Mouse (Mus musculus) v-Abl transformed pro-B cells (cell line): ENCODE results near the gene Ripor2.

Experiments used
- in situ Hi-C, 2 experiments: fragments of 400-800 bp; cut with MboI; formaldehyde crosslinking; loops; one replicate each; pipeline ENCODE4 v1.15.1; 2025; ENCODE audit not compliant: unreplicated experiment in 2 of 2

The Ripor2 gene

DNA sequence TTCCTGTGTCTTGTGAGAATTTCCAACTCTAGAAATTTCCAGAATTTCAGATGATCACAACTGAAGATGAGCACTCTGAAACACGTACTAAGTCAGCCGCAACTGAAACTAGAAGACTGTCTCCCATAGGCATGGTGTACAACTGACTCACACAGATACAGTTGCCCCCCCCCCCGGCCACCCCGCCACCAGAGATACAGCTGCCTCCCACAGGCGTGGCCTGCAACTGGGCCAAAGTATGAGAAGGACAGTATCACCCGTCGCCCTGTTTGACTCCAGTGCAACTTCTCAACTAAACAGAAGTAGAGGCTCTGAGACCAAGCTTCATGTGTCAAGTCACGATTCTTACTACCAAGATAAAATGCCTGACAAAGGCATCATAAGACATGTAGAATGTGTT lies 1.2 kb upstream of the Ripor2 start:
- in situ Hi-C loops: no loop called here

DNA sequence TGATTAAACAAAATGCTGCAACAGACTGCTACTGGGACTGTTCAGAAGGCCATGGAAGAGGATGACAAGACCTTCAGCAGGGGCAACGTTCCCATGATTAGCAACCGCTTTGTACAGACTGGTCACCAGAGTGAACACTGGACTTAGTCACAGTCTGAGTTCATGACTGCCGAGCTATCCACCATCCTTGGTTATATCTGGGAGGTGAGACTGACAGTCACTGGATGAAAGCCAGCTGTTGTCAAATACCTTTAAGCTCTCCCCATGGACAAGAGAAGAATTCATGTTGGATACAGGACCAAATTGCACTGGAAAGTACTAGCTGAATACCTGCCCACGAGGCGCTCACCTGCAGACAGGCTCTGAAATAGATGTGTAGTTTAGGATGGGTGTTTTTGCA lies 2.4 kb downstream of the Ripor2 start:
- in situ Hi-C loops: no loop called here

- in situ Hi-C loops: no loop called here
These were observed 2.9 kb downstream of the Ripor2 start for GRCm38 (mm10) chr13:24584841-24585240.

DNA sequence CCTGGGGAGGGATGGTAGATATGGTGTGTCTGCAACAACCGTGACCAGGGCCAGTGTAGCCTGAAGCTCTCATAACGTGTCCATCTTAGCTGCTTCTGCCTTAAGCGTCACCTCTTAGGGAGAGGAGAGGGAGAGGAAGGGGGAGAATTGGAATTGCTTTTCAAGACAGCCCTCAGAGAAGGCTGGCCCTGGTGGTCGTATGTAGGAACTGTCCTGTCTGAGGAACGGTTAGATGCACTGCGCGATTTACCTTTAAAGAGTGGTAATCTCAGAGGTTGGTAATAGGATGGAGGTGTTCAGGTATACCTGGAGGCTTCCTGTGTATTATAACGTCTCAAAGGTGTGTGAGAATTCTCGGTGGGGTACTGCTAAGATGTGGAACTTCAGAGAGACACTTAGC lies 3.4 kb downstream of the Ripor2 start:
- in situ Hi-C loops: no loop called here

DNA sequence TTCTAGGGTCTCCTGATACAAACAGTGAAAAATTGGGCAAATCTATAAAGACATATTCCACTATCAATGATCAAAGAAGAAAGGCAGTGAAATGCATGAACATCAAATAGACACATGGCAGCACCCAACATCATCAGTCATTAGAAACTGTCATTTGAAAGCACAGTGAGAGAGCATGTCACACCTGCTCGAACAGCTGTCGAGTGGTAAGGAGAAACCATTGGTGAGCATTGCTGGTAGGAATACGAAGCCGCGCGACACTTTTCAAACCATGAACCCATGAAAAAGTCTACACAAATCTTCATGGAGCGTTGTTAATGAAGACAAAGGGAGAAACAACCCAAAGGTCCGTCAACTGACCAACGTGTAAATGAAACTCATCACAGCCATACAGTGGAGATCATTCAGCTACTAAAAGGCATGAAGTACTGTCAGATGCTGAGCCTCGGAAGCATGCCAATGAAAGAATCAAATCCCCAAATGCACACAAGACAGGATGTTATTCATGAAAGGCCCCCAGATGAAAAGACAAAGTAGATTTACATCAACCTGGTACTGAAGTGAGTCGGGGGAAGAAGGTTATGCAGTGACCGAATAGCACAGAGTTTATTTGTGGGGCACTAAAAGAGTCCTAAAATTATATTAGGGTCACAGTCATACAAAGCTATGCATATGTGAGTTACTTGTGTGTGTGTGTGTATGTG lies 5.4 kb downstream of the Ripor2 start:
- in situ Hi-C loops: no loop called here

- in situ Hi-C loops: no loop called here
These were observed 6.6 kb downstream of the Ripor2 start for GRCm38 (mm10) chr13:24588603-24589002.

DNA sequence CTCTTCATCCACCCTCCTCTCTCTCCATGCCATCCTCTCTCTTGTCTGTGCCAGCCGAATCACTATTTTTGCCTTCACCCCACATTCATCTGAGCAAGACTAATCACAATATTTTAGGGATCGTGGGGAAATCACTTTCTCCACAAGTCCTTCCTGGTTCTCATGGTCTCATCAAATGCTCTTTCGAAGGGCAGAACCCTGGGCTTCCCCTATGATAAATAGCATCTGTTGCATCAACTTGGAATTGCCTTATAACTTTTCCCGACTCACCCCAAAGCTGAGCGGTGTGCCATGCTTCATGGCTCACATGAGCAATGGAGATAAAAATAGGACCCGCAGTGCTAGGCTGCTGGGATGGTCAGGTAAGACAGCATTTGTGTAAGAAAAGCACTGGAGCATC lies 9.7 kb downstream of the Ripor2 start:
- in situ Hi-C loops: no loop called here

DNA sequence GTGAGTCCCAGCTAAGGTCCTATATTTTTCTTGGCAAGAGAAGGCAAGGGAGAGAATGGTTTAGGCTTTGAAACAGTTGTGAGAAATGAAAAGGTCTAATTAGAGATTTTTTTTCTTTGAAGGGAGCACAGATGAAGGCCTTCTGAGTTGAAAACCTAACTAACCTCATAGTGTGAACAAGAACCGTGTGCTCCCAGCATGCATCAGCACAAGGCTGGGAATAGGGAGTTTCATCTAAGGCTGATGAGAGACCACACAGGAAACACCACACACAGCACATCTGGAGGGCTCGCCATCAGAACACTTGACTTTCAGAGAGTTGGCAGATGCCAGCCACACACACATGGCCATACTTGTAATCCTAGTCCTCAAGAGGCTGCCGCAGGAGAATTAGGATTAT lies 12.3 kb downstream of the Ripor2 start:
- in situ Hi-C loops: no loop called here

GRCm38 (mm10) chr13:24599631-24600041 lies 17.6 kb downstream of the Ripor2 start:
- in situ Hi-C loops: no loop called here

GRCm38 (mm10) chr13:24602978-24603377 lies 21.0 kb downstream of the Ripor2 start:
- in situ Hi-C loops: no loop called here

- in situ Hi-C loops: no loop called here
These were observed 21.6 kb downstream of the Ripor2 start for GRCm38 (mm10) chr13:24603591-24604009.

DNA sequence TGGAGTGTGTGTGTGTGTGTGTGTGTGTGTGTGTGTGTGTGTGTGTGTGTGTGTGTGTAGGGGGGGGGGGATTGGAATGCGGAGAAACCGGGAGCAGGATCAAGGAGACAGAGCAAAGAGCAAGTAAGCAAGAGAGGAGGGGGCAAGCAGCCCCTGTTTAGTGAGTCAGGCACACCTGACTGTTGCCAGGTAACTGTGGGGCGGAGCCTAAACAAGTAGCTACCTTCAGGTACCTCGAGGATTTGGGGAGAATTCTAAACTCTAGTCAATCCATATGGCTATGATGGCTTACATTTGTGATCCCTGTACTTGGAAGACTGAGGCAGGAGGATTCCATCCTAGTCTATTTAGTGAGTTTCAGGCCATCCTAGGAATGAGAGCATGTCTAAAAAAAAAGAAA lies 22.1 kb downstream of the Ripor2 start:
- in situ Hi-C loops: no loop called here

DNA sequence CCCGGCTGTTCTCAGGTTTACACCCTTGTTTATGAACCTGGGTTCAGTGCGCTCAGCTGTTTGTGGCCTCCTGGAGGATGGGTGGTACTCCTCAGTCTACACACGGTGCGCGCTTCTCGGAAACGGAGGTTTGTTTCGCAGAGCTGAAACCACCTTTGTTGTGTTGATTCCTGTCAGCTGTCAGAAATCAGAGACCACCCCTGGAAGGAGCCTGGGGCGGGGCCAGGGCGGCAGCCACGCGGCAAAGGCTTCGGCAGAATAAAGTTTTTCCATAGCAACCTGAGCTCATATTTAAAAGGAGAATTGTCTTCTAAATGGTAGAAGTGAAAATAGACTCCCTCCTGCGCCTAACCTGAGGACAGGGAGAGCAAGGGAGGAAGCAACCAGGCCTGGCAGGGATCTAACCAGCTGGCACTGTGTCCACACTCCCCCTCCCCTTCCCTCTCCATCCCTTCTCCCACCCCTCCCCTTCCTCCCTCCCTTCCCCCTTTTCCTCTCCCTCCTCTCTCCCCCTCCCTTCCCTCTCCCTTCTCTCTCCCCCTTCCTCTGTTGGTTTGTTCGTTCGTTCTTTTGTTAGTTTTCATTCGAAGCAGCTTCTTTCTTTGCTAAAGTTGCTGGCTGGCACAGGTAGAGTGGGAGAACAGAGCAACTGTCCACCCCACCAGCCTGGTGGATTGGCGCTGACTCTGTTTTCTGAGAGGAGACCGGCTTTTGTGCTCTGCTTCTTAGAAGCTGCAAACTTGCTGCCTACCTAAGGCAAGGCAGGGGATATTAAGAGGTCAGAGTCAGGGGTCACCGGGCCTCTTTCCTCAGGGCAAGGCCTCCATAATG lies 23.0 kb downstream of the Ripor2 start:
- in situ Hi-C loops: loop anchor here in 1 of 2 experiments (5.0 kb wide), 1 partner anchor 83 kb away; no protein-coding TSS in a partner anchor

GRCm38 (mm10) chr13:24605755-24606154 lies 23.8 kb downstream of the Ripor2 start:
- in situ Hi-C loops: loop anchor here in 1 of 2 experiments (5.0 kb wide), 1 partner anchor 83 kb away; no protein-coding TSS in a partner anchor

DNA sequence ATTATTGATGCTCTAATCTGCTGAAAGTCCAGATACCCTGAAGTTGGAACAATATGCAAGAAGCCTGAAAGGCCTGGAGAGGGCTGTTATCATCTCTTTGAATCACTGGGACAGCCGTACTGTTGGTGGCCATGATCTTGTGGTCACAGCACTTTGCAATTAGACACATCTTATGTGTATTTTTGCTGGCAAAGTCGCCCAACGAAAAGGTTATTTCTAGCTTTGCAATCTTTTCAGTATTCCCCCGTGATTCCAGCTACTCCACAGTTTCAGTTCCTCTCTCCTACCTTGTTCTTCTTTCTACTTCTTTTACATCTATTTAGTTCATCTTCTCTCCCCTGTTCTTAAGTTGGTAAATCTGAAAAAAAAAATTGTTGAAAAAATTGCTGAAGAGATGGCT lies 26.0 kb downstream of the Ripor2 start:
- in situ Hi-C loops: loop anchor here in 1 of 2 experiments (5.0 kb wide), 1 partner anchor 86 kb away; no protein-coding TSS in a partner anchor

DNA sequence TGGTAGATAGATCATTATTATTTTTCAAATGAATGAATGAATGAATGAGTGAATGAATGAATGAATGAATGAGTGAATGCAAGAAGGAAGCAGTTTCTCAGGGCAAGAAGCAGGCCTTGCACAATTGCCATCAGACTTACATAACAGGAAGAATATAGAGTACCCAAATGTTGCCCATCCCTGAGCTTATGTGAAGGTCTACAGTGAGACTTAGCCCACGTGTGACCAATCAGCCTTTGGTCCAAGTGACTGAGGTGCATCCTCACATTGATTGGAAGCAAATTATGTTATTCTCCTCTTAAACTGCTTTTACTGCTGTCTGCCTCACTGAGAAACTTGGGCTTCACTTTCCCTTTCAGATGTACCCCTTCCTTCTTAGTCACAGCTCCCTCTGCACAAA lies 26.7 kb downstream of the Ripor2 start:
- in situ Hi-C loops: loop anchor here in 1 of 2 experiments (5.0 kb wide), 1 partner anchor 86 kb away; no protein-coding TSS in a partner anchor

DNA sequence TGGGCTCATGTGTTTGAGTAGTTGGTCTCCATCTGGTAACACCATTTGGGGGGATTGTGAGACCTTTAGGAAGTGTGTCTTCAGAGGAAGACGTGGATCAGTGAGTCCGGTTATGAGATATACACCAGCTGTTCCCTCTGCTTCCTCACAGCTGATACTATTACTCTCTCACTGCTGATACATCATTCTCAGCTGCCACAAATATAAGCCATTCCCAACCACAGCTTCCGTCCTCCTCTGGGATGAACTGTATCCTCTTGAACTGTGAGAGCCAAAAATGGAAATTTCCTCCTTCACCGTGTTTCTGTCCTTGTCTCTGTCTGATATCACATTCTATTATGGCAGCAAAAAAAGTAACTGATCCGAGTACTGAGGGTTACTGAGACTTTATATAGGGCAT lies 28.9 kb downstream of the Ripor2 start:
- in situ Hi-C loops: loop anchor here in 1 of 2 experiments (10.0 kb wide), 1 partner anchor 106 kb away; no protein-coding TSS in a partner anchor

DNA sequence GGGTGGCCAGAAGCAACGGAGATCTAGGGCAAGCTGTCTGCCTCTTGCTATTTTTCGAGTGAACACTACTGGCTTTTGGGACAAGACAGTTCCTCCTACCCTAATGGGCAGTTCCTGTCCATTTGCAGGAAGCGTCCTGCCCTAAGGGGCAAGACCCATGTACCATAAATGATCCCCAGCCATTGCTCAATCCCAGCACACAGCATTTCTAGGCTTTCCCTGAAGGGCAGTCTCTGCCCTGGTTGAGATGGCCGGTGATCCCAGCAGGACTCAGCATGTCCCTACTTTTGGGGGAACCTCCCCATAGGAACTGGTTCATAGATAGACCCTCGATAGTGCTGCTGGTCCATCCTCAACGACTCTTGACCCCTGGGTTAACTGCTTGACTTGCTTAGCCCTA lies 31.0 kb downstream of the Ripor2 start:
- in situ Hi-C loops: loop anchor here in 1 of 2 experiments (10.0 kb wide), 1 partner anchor 108 kb away; no protein-coding TSS in a partner anchor

DNA sequence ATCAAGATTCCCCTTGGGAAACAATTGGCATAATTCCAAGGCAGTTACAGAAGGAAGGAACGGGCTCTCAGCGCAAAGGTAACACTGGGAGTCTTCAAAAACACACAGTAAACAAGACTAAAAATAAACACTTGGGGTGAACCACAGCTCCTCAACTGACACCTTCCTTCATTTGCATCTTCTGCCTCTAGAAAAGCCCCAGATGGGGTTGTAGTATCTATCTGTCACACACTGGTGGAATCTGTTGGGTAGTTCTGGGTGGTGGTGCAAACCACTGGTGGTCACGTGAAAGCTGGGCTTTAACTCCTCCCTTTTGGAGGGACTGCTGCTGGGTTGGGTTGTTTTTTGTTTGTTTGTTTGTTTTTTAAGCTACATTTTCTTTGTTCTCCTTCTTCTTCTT lies 31.4 kb downstream of the Ripor2 start:
- in situ Hi-C loops: loop anchor here in 1 of 2 experiments (10.0 kb wide), 1 partner anchor 109 kb away; no protein-coding TSS in a partner anchor

DNA sequence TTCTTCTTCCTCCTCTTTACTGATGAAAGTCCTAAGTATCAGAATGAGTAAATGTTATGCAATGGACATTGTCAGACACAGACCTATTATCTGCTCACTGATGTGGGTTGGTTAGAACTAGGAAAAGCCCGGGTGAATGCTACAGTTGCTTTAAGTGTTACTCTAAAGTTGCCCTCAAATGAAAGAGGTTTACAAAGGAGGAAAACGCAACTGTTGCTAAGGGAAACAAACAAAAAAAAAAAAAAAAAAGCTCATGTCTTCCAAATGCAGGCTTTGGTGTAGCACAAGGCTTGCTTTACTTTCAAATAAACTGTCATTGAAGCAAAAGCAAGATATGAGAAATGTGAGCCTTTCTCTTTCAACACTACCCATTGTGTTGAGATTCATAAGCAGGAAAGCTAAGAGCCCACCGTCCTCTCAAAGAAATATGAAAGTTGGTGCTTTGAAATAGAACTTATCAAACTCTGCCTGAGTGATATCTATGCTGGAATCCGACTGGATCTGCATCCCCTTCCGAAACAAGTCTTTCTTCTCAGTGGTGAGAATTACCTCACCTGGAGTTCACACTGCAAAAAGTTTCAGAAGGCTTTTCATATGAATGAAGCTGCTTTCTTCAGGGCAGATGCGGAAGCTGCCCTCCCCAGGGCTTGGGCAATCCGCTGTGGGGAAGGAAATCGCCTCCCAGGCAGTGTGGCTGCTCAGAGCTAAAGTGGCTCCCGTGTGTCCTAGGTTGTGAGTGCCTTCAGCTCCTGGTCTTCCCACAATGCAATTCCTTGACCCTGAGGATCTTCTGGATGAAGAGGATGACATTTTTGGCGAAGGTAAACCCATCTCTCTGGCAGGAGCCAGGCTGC lies 32.2 kb downstream of the Ripor2 start:
- in situ Hi-C loops: loop anchor here in 1 of 2 experiments (10.0 kb wide), 1 partner anchor 109 kb away; no protein-coding TSS in a partner anchor
